Mouse (Mus musculus) small intestine, adult 2 months (tissue): Measurements from ENCODE around the gene Sppl3.

Source experiments
- CTCF ChIP-seq: fragments of 200-500 bp; IDR thresholded peaks from 2 replicates; pipeline ENCODE4 v1.5.1; 2012; ENCODE audit warnings: low read depth, mild to moderate bottlenecking, control low read depth, inconsistent platforms, low read length, moderate library complexity, mixed read lengths; ENCODE audit not compliant: insufficient replicate concordance, insufficient read length; ENCODE audit errors: extremely low read depth
- POLR2A ChIP-seq: fragments of 200-500 bp; IDR thresholded peaks from 2 replicates; pipeline ENCODE4 v1.6.1; 2012; ENCODE audit warnings: low read depth, mild to moderate bottlenecking, control low read depth, inconsistent platforms, low read length, moderate library complexity

DNA sequence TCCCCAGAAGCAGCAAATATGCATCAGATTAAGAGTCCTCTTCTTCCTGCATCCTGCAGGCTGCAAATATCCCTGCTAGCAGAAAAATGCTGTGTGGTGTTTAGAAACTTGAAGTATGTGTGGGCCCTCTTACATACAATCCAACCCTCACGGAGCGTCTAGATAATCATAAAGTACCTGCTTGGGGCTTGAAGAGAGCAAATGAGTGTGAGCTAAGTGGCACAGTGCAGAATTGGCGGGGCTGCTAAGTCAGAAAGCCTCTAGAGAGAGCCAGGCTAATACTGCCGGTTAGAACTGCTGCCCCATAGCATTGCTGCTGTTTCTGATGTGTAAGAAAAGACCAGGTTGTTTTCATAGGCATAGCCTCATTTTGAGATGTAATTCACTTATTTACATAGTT lies 18.0 kb downstream of the Sppl3 start:
- TF ChIP-seq CTCF (no peak), POLR2A (no peak)
